Mouse (Mus musculus) right cerebral cortex, postnatal 4 days (tissue): ENCODE data around the gene Wdr43.

ENCODE experiments used
- DNase-seq: peaks from one replicate; pipeline ENCODE4 v3.0.0-alpha.2; 2022

The Wdr43 gene

DNA sequence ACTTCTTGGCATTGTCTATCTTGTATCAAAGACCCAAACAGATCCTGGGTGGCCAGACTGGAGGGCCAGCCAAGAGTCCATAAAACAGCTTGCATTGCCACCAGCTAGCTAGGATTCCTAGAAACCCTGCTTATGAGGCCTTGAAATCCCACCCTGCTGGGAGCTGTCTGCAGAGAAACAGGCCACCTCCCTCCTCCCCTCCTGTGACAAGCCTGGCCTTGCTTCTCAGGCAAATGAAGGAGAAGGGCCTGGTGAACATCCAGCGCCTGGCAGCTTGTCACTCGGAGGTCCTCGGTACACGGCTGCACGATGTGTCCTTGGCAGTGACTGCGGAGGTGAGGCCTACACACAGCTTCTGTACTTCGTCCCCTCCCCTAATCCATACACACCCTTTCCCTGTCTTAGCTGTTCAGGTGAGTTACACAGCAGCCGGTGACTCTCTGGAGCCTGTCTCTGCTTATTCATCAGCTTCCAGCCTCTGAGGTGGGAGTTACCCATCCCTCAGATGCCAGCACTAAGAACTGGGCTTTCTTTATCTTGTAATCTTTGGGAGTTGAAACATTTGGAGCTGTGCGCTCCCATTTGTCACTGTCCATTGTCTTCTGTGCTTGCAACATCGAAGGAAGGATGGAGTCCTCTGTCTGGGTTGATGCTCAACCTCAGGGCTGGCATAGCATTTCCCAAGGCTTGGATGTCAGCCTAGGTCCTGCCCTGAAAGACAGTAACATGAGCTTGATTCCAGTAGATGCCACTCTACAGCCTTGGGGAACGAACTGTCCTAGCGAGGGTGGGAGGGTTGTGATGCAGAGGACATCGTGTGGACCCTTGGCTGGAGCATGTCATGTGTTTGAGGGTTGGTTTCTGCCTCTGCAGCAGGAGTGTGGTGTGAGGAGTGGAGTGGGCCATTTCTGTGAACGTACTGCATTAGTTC, 90.1 kb downstream of the Wdr43 start:
- DNase-seq, result no peak

DNA sequence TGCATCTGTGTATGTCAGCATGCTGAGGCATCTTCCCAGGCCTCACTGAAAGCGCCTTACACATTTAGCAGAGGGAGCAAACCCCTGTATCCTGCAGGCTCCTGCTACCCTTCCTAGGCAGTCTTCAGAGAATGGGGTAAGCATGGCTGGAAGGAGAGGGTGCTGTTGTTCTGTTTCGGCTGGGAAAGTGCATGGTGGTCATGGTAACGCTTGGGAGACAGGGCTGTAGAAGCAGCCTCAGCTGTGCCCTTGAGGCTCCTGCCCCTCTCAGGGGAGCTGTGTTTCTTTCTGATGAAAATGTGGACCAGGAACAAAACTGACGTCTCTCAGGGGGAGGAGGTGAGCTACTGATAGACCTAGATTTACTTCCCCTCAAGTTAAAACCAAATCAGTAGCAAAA, 92.0 kb downstream of the Wdr43 start:
- DNase-seq, result no peak
